Mouse (Mus musculus) forebrain, postnatal 0 days (tissue): ENCODE results near the gene Ythdf1. TPM values are rescaled to one million over a fixed set of nuclear protein-coding genes. Genes with fewer than 3 reads are reported as not detected.

Experiments used
- ATAC-seq: fragments of 200-750 bp; cut with Nextera tagmentation; 2 replicates; pipeline ENCODE4 v1.8.0; 2017; ENCODE audit warnings: mild to moderate bottlenecking, moderate library complexity
- DNase-seq: peaks from one replicate; pipeline ENCODE4 v3.0.0-alpha.2; 2015
- H3K27ac ChIP-seq: fragments of 300-500 bp; sonication (generic); 2 replicates; pipeline ENCODE4 v1.5.1; 2014; ENCODE audit warnings: low read depth, mild to moderate bottlenecking, antibody characterized with exemption, low read length, moderate library complexity, mixed read lengths
- H3K27me3 ChIP-seq: fragments of 300-500 bp; sonication (generic); 2 replicates; pipeline ENCODE4 v1.6.1; 2014; ENCODE audit warnings: mild to moderate bottlenecking, low read length, mixed read lengths; ENCODE audit not compliant: insufficient read depth
- H3K36me3 ChIP-seq: fragments of 300-500 bp; sonication (generic); 2 replicates; pipeline ENCODE4 v1.6.1; 2014; ENCODE audit warnings: mild to moderate bottlenecking, moderate library complexity; ENCODE audit not compliant: insufficient read depth
- H3K4me1 ChIP-seq: fragments of 300-500 bp; sonication (generic); 2 replicates; pipeline ENCODE4 v1.6.1; 2014; ENCODE audit warnings: antibody characterized with exemption; ENCODE audit not compliant: insufficient read depth
- H3K4me2 ChIP-seq: fragments of 300-500 bp; sonication (generic); 2 replicates; pipeline ENCODE4 v1.6.1; 2014; ENCODE audit warnings: low read depth, mild to moderate bottlenecking, moderate library complexity
- H3K4me3 ChIP-seq: fragments of 300-500 bp; sonication (generic); 2 replicates; pipeline ENCODE4 v1.5.1; 2014; ENCODE audit warnings: low read depth, low read length, mixed read lengths
- H3K9ac ChIP-seq: fragments of 300-500 bp; sonication (generic); 2 replicates; pipeline ENCODE4 v1.6.1; 2014; ENCODE audit warnings: mild to moderate bottlenecking
- H3K9me3 ChIP-seq: fragments of 300-500 bp; sonication (generic); 2 replicates; pipeline ENCODE4 v1.6.1; 2016; ENCODE audit warnings: low read length
- CTCF ChIP-seq: sonication (generic); IDR thresholded peaks from 2 replicates; pipeline ENCODE4 v1.5.1; 2016; ENCODE audit warnings: antibody characterized with exemption, control low read depth, low read depth
- WGBS: fragments of 180-500 bp; shearing (Covaris S2); extraction: QIAGEN DNeasy Blood & Tissue Kit; methylation state at CpG from one replicate; pipeline ENCODE4 v1.1.7; 2014; 5-methylcytosine and 5-hydroxymethylcytosine counted together
- microRNA-seq, 2 experiments: library from miRNA; unstranded; fragments of <30 nt; microRNA quantifications; one replicate each; pipeline ENCODE4; 2016
- polyA plus RNA-seq: library from polyadenylated mRNA; unstranded; fragments of >200 nt; fragmentation: Nextera tagmentation; extraction: Ambion mirVana; gene quantifications from 2 replicates; pipeline ENCODE4 v1.2.1, GENCODE M21; 2015
- total RNA-seq: library from RNA; depleted of rRNA; stranded (reverse); fragments of >200 nt; gene quantifications from 2 replicates; pipeline ENCODE4 v1.2.3, GENCODE M21; 2014; rRNA removed

The Ythdf1 gene
- total and polyA plus RNA-seq, 2 experiments from 2014 or later: 31.2 to 51.7 TPM

GRCm38 (mm10) chr2:180879365-180880067 lies 41.2 kb downstream of the Ythdf1 start:
- WGBS: 22% methylated on average over 7 of the region's 7 CpGs
- Histone ChIP-seq H3K9ac (no peak overlapping the region), H3K9me3 (no peaks in the 10 kb centered on the region), H3K4me2 (peak overlapping the region; percentile 23), H3K36me3 (no peaks in the 10 kb centered on the region), H3K4me3 (no peak overlapping the region), H3K27ac (peak overlapping the region; percentile 72), H3K27me3 (no peaks in the 10 kb centered on the region), H3K4me1 (peaks cover 18% of the 10 kb centered on the region)
- ATAC-seq (peak; percentile 99), DNase-seq (peak; percentile 92)
- TF ChIP-seq CTCF: no peak

- no peak overlapping the region for H3K9ac ChIP-seq
- no peaks in the 10 kb centered on the region for H3K36me3 ChIP-seq
- no peaks in the 10 kb centered on the region for H3K27me3 ChIP-seq
- H3K4me3 ChIP-seq: no peak overlapping the region
- no peaks in the 10 kb centered on the region for H3K9me3 ChIP-seq
- H3K4me1 ChIP-seq: no peaks in the 10 kb centered on the region
- H3K4me2 ChIP-seq: no peak overlapping the region
- DNase-seq (no peak), ATAC-seq (peak; percentile 45; the same call in 1 of the 2 replicates)
- TF ChIP-seq CTCF: no peak
- peak overlapping the region; percentile 64 for H3K27ac ChIP-seq
- WGBS: 45% methylated on average over 3 of the region's 3 CpGs
These were observed 50.7 kb downstream of the Ythdf1 start for GRCm38 (mm10) chr2:180870006-180870405.

- Histone ChIP-seq H3K9ac (no peak overlapping the region; the same call in 1 of the 2 replicates), H3K4me2 (no peak overlapping the region), H3K9me3 (no peaks in the 10 kb centered on the region), H3K27ac (peak overlapping the region; percentile 90), H3K27me3 (no peaks in the 10 kb centered on the region), H3K36me3 (no peaks in the 10 kb centered on the region), H3K4me3 (no peak overlapping the region), H3K4me1 (peaks cover 15% of the 10 kb centered on the region)
- WGBS: 25% methylated on average over 12 of the region's 12 CpGs
- no peak for TF ChIP-seq CTCF
- peak; percentile 92 for ATAC-seq
- DNase-seq: peak; percentile 90
These were observed 59.2 kb downstream of the Ythdf1 start for GRCm38 (mm10) chr2:180861561-180861960.

GRCm38 (mm10) chr2:180857121-180857520 lies 63.6 kb downstream of the Ythdf1 start:
- no peak overlapping the region for H3K4me2 ChIP-seq
- no peak overlapping the region for H3K9ac ChIP-seq
- no peaks in the 10 kb centered on the region for H3K9me3 ChIP-seq
- WGBS: 16% methylated on average over 8 of the region's 8 CpGs
- peak; percentile 7; the same call in 1 of the 2 replicates for ATAC-seq
- H3K27me3 ChIP-seq: no peaks in the 10 kb centered on the region
- DNase-seq: no peak
- H3K4me3 ChIP-seq: no peak overlapping the region
- no peak for TF ChIP-seq CTCF
- H3K4me1 ChIP-seq: peaks cover 18% of the 10 kb centered on the region
- H3K27ac ChIP-seq: 0 out of 2 replicates have a peak overlapping the region, but pooled peaks have one; percentile 21
- no peaks in the 10 kb centered on the region for H3K36me3 ChIP-seq

- Histone ChIP-seq H3K27me3 (no peaks in the 10 kb centered on the region), H3K9ac (peak overlapping the region; percentile 29), H3K4me1 (peaks cover 5% of the 10 kb centered on the region), H3K27ac (peak overlapping the region; percentile 86), H3K9me3 (no peaks in the 10 kb centered on the region), H3K4me3 (peak overlapping the region; percentile 11; the same call in 1 of the 2 replicates), H3K4me2 (peak overlapping the region; percentile 42), H3K36me3 (no peaks in the 10 kb centered on the region)
- ATAC-seq (peak; percentile 86), DNase-seq (peak; percentile 82)
- no peak for TF ChIP-seq CTCF
- under 1% methylated on average over 13 of the region's 13 CpGs for WGBS
These were observed 65.7 kb downstream of the Ythdf1 start for GRCm38 (mm10) chr2:180855005-180855544.

Small RNA genes lying within 50 kb of the gene (microRNA-seq; reads per million reads assigned to microRNA genes)
- 1.5 to 2.4 reads per million in 2 experiments for gene Mir124a-3

Other genes with a start within 250 kb of the Ythdf1 start
- gene Dido1, start 210.9 kb downstream of the Ythdf1 start, total RNA-seq: 41.2 and 50.2 TPM in 2 replicates
- 12.2 and 17.6 TPM in 2 replicates for gene Dido1, start 210.9 kb downstream of the Ythdf1 start, polyA plus RNA-seq
- 49.8 and 69.9 TPM in 2 replicates for gene Gid8, start 210.8 kb downstream of the Ythdf1 start, total RNA-seq
- gene Gid8, start 210.8 kb downstream of the Ythdf1 start, polyA plus RNA-seq: 43.6 and 50.6 TPM in 2 replicates
- 0.10 and 0.38 TPM in 2 replicates for gene Slc17a9, start 195.7 kb downstream of the Ythdf1 start, total RNA-seq
- gene Slc17a9, start 195.7 kb downstream of the Ythdf1 start, polyA plus RNA-seq: 0.10 and 0.19 TPM in 2 replicates
- 0.33 and 0.46 TPM in 2 replicates for gene Bhlhe23, start 144.0 kb downstream of the Ythdf1 start, total RNA-seq
- 0.18 and 0.71 TPM in 2 replicates for gene Bhlhe23, start 144.0 kb downstream of the Ythdf1 start, polyA plus RNA-seq
- 0.38 TPM in 1 of 2 replicates, not detected in the other for gene Birc7, start 8.1 kb upstream of the Ythdf1 start, total RNA-seq
- gene Birc7, start 8.1 kb upstream of the Ythdf1 start, polyA plus RNA-seq: 0.13 and 0.24 TPM in 2 replicates
- 35.9 and 43.7 TPM in 2 replicates for gene Nkain4, start 33.8 kb upstream of the Ythdf1 start, total RNA-seq
- 80.9 and 87.5 TPM in 2 replicates for gene Nkain4, start 33.8 kb upstream of the Ythdf1 start, polyA plus RNA-seq
- 111 and 124 TPM in 2 replicates for gene Arfgap1, start 46.3 kb upstream of the Ythdf1 start, total RNA-seq
- gene Arfgap1, start 46.3 kb upstream of the Ythdf1 start, polyA plus RNA-seq: 93.4 and 110 TPM in 2 replicates
- 0.23 and 0.29 TPM in 2 replicates for gene Col20a1, start 65.6 kb upstream of the Ythdf1 start, total RNA-seq
- 0.09 and 0.17 TPM in 2 replicates for gene Col20a1, start 65.6 kb upstream of the Ythdf1 start, polyA plus RNA-seq
- 14.9 and 17.8 TPM in 2 replicates for gene Chrna4, start 122.6 kb upstream of the Ythdf1 start, total RNA-seq
- gene Chrna4, start 122.6 kb upstream of the Ythdf1 start, polyA plus RNA-seq: 12.1 and 24.2 TPM in 2 replicates
- gene Kcnq2, start 214.4 kb upstream of the Ythdf1 start, total RNA-seq: 113 and 134 TPM in 2 replicates
- gene Kcnq2, start 214.4 kb upstream of the Ythdf1 start, polyA plus RNA-seq: 24.7 and 31.7 TPM in 2 replicates
- gene Eef1a2, start 236.1 kb upstream of the Ythdf1 start, total RNA-seq: 215 and 218 TPM in 2 replicates
- gene Eef1a2, start 236.1 kb upstream of the Ythdf1 start, polyA plus RNA-seq: 12.8 and 17.5 TPM in 2 replicates